Mouse (Mus musculus): ENCODE results near the gene Lsm12. TPM values are rescaled to one million over a fixed set of nuclear protein-coding genes. Genes with fewer than 3 reads are reported as not detected.
"Not testable (repeated sequence)": the region's sequence is repeated elsewhere in the genome, so short reads cannot be mapped to it uniquely, and the experiment has no call there.

Gene Lsm12
- polyA plus RNA-seq, 2 experiments from 2014 or later, result 44.8 to 78.5 TPM

DNA sequence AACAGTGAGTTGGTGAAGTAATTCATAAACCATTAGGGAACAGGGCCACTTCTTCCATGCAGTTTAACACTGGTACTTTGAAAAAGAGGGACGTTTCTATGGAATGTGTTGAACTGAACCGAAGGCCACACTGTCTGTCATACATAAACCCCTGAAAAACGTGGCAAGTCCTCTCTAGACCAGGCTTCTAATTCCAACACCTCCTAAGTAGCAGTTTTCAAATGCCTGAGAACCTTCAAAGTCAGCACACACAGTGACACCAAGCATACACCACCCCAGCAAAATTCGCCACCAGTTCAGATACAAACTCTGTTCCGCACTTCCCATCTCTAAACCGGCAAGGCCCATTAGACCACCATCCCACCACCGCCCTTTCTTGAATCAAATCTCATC is 847 bp downstream of the Lsm12 start:
- no peak for ATAC-seq

- no peak for ATAC-seq
These were observed 5.3 kb downstream of the Lsm12 start for GRCm38 (mm10) chr11:102179836-102180235.

- ATAC-seq, result no peak
These were observed 16.4 kb downstream of the Lsm12 start for GRCm38 (mm10) chr11:102168689-102169088.

- no peak for ATAC-seq
These were observed 17.6 kb downstream of the Lsm12 start for GRCm38 (mm10) chr11:102167539-102167938.

DNA sequence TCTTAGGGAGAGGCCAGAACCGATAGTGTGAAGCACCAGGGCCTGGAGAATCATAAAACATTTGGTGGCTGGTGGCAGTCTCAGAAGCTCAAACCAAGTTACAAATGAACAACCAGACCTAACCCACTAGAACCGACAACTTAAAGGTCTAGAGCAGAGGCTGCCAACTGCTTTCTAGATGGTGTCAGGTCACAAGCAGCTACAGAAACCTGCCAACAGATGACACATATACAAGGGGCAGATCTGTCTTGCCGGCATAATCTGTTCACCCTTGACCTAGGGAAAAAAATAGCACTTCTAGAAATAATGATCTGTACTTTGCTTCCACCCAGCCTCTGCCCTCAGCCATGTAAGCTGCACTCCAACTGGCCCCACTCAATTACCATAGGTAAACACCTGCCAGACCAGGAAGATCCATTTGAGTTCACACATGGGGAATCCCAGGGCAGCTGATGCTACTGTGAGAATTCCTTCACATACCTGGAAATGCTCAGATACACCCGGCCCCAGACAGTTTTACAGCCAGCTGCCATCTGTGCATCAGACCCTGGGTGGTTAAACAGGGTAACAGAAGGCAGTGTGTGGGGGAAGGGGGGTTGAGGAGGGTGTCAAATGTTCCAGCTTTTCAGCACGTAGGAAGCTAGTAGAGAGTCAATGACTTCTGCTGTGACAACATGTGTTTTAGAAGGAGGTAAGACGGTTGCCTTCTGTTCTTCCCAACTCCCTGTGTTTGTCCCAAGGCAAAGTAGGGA is 18.9 kb downstream of the Lsm12 start:
- no peak for ATAC-seq

- ATAC-seq, result no peak
These were observed 25.3 kb downstream of the Lsm12 start for GRCm38 (mm10) chr11:102159781-102160180.

DNA sequence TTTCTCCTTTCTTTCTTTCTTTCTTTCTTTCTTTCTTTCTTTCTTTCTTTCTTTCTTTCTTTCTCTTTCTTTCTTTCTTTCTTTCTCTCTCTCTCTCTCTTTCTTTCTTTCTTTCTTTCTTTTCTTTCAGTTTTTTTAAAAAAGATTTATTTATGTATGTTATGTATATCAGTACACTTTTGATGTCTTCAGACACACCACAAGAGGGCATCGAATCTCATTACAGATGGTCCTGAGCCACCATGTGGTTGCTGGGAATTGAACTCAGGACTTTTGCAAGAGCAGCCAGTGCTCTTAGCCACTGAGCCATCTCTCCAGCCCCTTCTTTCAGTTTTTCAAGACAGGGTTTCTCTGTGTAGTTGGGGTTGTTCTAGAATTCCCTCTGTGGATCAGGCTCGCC is 27.1 kb downstream of the Lsm12 start:
- ATAC-seq, result not testable (repeated sequence)

DNA sequence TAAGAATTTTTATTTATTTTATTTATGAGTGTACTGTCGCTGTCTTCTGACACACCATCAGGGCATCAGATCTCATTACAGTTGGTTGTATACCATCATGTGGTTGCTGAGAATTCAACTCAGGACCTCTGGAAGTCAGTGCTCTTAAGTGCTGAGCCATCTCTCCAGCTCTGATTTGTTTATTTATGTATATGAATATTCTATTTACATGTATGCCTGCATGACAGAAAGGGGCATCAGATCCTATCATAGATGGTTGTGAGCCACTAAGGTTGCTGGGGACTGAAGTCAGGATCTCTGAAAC is 28.4 kb downstream of the Lsm12 start:
- no peak for ATAC-seq

GRCm38 (mm10) chr11:102156039-102156785 is 28.9 kb downstream of the Lsm12 start, which contains the start of gene Tmem101:
TSS of gene Tmem101 (minus strand) at chr11:102156404.
- ATAC-seq, result peak; percentile 40

GRCm38 (mm10) chr11:102147213-102147989 is 37.7 kb downstream of the Lsm12 start:
- ATAC-seq, result no peak

GRCm38 (mm10) chr11:102146531-102146930 is 38.6 kb downstream of the Lsm12 start:
- ATAC-seq, result no peak

GRCm38 (mm10) chr11:102146005-102146404 is 39.1 kb downstream of the Lsm12 start:
- no peak for ATAC-seq

DNA sequence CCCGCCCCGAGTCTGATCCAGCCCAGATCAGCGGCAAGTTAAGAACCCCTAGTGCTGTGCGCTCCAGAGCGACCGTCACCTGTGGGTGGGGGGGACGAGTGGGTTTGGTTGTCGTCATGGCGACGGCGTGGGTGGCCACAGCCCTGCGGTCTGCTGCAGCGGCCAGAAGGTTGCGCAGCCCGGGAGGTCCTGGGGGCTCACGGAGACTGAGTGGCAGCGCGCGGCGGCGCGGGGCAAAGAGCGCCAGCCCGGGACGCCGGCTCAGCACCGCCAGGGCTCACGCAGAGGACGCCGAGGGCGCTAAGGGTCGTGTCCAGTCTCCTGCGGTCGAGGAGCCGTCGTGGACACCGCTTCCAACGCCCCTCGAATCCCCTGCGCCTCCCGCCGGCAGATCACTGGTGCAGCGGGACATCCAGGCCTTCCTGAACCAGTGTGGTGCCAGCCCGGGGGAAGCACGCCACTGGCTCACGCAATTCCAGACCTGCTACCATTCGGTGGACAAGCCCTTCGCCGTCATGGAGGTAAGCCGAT is 39.6 kb downstream of the Lsm12 start, which contains the start of gene Nags:
Gene Nags (plus strand): TSS at position 43 of the 531 bp plus-strand sequence.
- ATAC-seq, result no peak

GRCm38 (mm10) chr11:102144957-102145470 is 40.1 kb downstream of the Lsm12 start:
- ATAC-seq, result no peak

- no peak for ATAC-seq
These were observed 42.7 kb downstream of the Lsm12 start for GRCm38 (mm10) chr11:102142355-102142754.

DNA sequence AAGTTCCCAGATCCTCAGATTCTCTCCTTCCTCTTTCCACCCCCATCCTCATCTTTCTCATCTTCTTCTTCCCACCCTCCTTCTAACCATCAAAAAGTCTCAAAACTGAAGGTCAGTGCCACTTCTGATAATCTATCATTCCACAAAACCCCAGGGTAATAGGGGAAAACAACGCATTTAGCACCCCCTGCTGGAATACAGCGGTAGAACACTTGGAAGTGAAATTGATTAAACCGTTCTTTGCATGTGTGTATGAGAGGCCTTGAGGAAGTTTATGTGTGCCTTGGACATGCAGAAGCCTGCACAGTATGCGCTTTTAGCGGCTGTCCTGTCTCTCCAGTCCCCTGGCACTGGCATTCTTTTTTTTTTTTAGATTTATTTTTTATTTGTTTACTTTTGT is 44.6 kb downstream of the Lsm12 start:
- no peak for ATAC-seq

DNA sequence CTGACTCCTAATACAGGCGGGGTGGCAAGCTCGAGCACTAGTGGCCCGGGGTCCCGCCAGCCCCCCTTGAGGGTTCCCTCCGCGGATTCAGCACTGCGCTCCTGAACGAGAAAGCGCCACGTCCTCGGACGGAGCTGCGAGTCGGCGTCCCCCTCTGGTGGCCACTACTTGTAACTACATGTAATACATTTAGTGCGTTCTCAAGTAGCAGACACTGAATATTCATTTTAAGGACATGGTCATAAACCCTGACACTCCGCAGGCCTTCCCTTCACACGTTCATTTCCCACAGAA is 46.7 kb downstream of the Lsm12 start:
- ATAC-seq, result no peak

- no peak for ATAC-seq
These were observed 47.3 kb downstream of the Lsm12 start for GRCm38 (mm10) chr11:102137625-102138446.

DNA sequence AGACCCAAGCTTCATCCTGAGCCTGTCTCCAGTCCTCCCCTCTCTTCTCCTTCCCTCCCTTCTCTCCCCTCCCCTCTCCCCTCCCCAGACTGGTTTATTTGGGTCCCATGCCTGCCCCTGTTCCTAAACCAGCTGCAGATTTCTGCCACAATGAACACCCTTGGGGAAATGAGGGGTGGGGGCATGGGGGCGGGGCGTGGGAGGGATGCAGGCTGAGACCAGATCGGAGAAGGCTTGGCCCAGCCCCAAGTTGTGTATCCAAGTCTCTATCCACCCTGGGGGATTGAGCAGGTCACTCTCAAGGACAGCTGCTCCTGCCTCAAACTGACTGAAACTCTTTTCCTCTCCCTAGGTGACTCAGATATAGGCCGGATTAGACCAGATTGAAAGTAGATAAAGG is 50.6 kb downstream of the Lsm12 start:
- no peak for ATAC-seq

GRCm38 (mm10) chr11:102117386-102117785 is 67.7 kb downstream of the Lsm12 start:
- ATAC-seq, result no peak

DNA sequence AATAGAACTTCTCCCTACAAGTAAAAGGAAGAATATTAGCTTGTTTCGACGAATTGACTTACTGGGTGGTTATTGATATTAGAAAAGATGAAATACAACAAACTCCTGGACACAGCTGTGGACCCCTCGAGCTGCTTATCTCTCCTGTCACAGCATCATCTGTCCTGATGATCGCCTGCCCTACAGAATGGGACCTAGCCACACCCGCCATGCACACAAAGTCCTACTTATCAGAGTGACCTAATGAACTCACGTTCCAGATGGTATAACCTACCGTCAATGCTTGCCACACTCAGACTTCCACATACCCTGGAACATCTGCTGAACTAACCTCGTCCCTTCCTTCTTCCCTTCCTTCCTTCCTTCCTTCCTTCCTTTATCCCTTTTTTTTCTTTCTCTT is 68.9 kb downstream of the Lsm12 start:
- no peak for ATAC-seq

Data from activated CD4-positive, CD25-positive, alpha-beta regulatory T cell, adult 4 months (primary cell).